Mouse (Mus musculus) cerebellum, postnatal 14 days (tissue): ENCODE data around the gene Bcas1.

Experiments
- DNase-seq, 2 experiments: peaks; one replicate each; pipeline ENCODE4 v3.0.0; 2021; ENCODE audit warnings: mixed read lengths in 2 of 2

The Bcas1 gene

GRCm38 (mm10) chr2:170411490-170412168 lies 16.0 kb downstream of the Bcas1 start:
- no peak for DNase-seq

- no peak for DNase-seq
Observed at GRCm38 (mm10) chr2:170410677-170411489, 16.8 kb downstream of the Bcas1 start.

GRCm38 (mm10) chr2:170406438-170406837 lies 21.2 kb downstream of the Bcas1 start:
- peak; percentile 32 to 38 for DNase-seq

GRCm38 (mm10) chr2:170404781-170405573 lies 22.7 kb downstream of the Bcas1 start:
- DNase-seq: no peak

- no peak for DNase-seq
Observed at GRCm38 (mm10) chr2:170403666-170404385, 23.8 kb downstream of the Bcas1 start.

GRCm38 (mm10) chr2:170401211-170401799 lies 26.3 kb downstream of the Bcas1 start:
- DNase-seq: peak; percentile 83 to 84

- DNase-seq: no peak
Observed at GRCm38 (mm10) chr2:170400666-170401065, 27.0 kb downstream of the Bcas1 start.

GRCm38 (mm10) chr2:170391994-170392393 lies 35.7 kb downstream of the Bcas1 start:
- no peak for DNase-seq

- DNase-seq: no peak
Observed at GRCm38 (mm10) chr2:170388320-170388719, 39.3 kb downstream of the Bcas1 start.

GRCm38 (mm10) chr2:170385556-170385955 lies 42.1 kb downstream of the Bcas1 start:
- no peak for DNase-seq

GRCm38 (mm10) chr2:170384770-170385169 lies 42.9 kb downstream of the Bcas1 start:
- DNase-seq: no peak

GRCm38 (mm10) chr2:170373391-170373790 lies 54.3 kb downstream of the Bcas1 start:
- no peak for DNase-seq

GRCm38 (mm10) chr2:170365676-170366075 lies 62.0 kb downstream of the Bcas1 start:
- DNase-seq: no peak

GRCm38 (mm10) chr2:170365271-170365670 lies 62.4 kb downstream of the Bcas1 start:
- DNase-seq: no peak

GRCm38 (mm10) chr2:170356667-170357374 lies 70.8 kb downstream of the Bcas1 start:
- DNase-seq: peak; percentile 15 to 57

- DNase-seq: peak; percentile 89 to 91
Observed at GRCm38 (mm10) chr2:170354963-170355367, 72.7 kb downstream of the Bcas1 start.

GRCm38 (mm10) chr2:170352273-170352672 lies 75.4 kb downstream of the Bcas1 start:
- no peak for DNase-seq

- DNase-seq: no peak
Observed at GRCm38 (mm10) chr2:170351847-170352246, 75.8 kb downstream of the Bcas1 start.

GRCm38 (mm10) chr2:170349784-170350183 lies 77.9 kb downstream of the Bcas1 start:
- no peak for DNase-seq

GRCm38 (mm10) chr2:170349096-170349495 lies 78.5 kb downstream of the Bcas1 start:
- no peak for DNase-seq

GRCm38 (mm10) chr2:170347131-170347765 lies 80.4 kb downstream of the Bcas1 start:
- DNase-seq: peak; percentile 70 to 74
